Mouse (Mus musculus): ENCODE measurements around the gene Adck1. TPM values are rescaled to one million over a fixed set of nuclear protein-coding genes. Genes with fewer than 3 reads are reported as not detected.
"Not testable (repeated sequence)": the region's sequence is repeated elsewhere in the genome, so short reads cannot be mapped to it uniquely, and the experiment has no call there.

The Adck1 gene
- polyA plus RNA-seq, 1 experiment from 2014 or later = 28.6 TPM

DNA sequence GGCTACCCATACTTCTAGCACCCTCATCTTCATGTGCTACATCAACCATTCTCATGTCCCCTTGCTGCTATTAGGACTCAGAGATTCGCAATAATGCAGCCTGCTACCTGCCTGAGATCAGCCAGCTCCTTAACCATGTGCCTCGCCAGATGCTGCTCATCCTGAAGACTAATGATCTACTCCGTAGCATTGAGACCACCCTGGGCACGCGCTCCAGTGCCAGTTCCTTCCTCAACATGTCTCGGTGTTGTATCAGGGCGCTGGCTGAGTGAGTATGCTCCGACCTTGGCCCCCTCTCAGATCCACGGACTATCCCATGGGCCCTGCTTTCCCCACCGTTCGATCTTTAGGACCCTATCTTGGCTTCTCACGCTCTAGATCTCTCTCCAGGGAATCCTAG is 98.6 kb downstream of the Adck1 start:
- 96% methylated on average over 12 of the region's 12 CpGs for WGBS
- H3K36me3 ChIP-seq (ENCODE audit: control insufficient read depth, insufficient read depth, low read length) = peaks cover 5% of the 10 kb centered on the region; the same call in 1 of the 2 replicates
- H3K4me1 ChIP-seq (ENCODE audit: control insufficient read depth, insufficient read depth, low read length) = no peaks in the 10 kb centered on the region
- no peaks in the 10 kb centered on the region for H3K27me3 ChIP-seq (ENCODE audit: control insufficient read depth, insufficient read depth, low read length)
- no peak overlapping the region for H3K9ac ChIP-seq (replicated peaks; ENCODE audit: low read length)
- no peak overlapping the region for H3K4me2 ChIP-seq (ENCODE audit: low read length)
- H3K4me3 ChIP-seq (replicated peaks; ENCODE audit: low read depth, low read length) = no peak overlapping the region
- H3K9me3 ChIP-seq (ENCODE audit: control insufficient read depth, low read length) = no peaks in the 10 kb centered on the region
- DNase-seq (no peak), ATAC-seq (ENCODE audit: low FRiP score, low TSS enrichment) (no peak)
- H3K27ac ChIP-seq (replicated peaks; ENCODE audit: low read depth, low read length) = no peak overlapping the region

GRCm38 (mm10) chr12:88459461-88459860 is 99.1 kb downstream of the Adck1 start:
- 80% methylated on average over 1 of the region's 1 CpGs for WGBS
- Histone ChIP-seq H3K27ac (replicated peaks; ENCODE audit: low read depth, low read length) (no peak overlapping the region), H3K4me2 (ENCODE audit: low read length) (no peak overlapping the region), H3K36me3 (ENCODE audit: control insufficient read depth, insufficient read depth, low read length) (peaks cover 5% of the 10 kb centered on the region; the same call in 1 of the 2 replicates), H3K27me3 (ENCODE audit: control insufficient read depth, insufficient read depth, low read length) (no peaks in the 10 kb centered on the region), H3K9me3 (ENCODE audit: control insufficient read depth, low read length) (no peaks in the 10 kb centered on the region), H3K4me1 (ENCODE audit: control insufficient read depth, insufficient read depth, low read length) (no peaks in the 10 kb centered on the region), H3K4me3 (replicated peaks; ENCODE audit: low read depth, low read length) (no peak overlapping the region), H3K9ac (replicated peaks; ENCODE audit: low read length) (no peak overlapping the region)
- no peak for DNase-seq
- no peak for ATAC-seq (ENCODE audit: low FRiP score, low TSS enrichment)

GRCm38 (mm10) chr12:88461026-88461425 is 100.7 kb downstream of the Adck1 start:
- H3K4me3 ChIP-seq (replicated peaks; ENCODE audit: low read depth, low read length) = no peak overlapping the region
- no peak overlapping the region for H3K27ac ChIP-seq (replicated peaks; ENCODE audit: low read depth, low read length)
- H3K27me3 ChIP-seq (ENCODE audit: control insufficient read depth, insufficient read depth, low read length) = no peaks in the 10 kb centered on the region
- H3K4me2 ChIP-seq (ENCODE audit: low read length) = no peak overlapping the region
- no peaks in the 10 kb centered on the region for H3K4me1 ChIP-seq (ENCODE audit: control insufficient read depth, insufficient read depth, low read length)
- WGBS = 93% methylated on average over 6 of the region's 6 CpGs
- DNase-seq = no peak
- no peak for ATAC-seq (ENCODE audit: low FRiP score, low TSS enrichment)
- no peak overlapping the region for H3K9ac ChIP-seq (replicated peaks; ENCODE audit: low read length)
- H3K36me3 ChIP-seq (ENCODE audit: control insufficient read depth, insufficient read depth, low read length) = peaks cover 5% of the 10 kb centered on the region; the same call in 1 of the 2 replicates
- no peaks in the 10 kb centered on the region for H3K9me3 ChIP-seq (ENCODE audit: control insufficient read depth, low read length)

DNA sequence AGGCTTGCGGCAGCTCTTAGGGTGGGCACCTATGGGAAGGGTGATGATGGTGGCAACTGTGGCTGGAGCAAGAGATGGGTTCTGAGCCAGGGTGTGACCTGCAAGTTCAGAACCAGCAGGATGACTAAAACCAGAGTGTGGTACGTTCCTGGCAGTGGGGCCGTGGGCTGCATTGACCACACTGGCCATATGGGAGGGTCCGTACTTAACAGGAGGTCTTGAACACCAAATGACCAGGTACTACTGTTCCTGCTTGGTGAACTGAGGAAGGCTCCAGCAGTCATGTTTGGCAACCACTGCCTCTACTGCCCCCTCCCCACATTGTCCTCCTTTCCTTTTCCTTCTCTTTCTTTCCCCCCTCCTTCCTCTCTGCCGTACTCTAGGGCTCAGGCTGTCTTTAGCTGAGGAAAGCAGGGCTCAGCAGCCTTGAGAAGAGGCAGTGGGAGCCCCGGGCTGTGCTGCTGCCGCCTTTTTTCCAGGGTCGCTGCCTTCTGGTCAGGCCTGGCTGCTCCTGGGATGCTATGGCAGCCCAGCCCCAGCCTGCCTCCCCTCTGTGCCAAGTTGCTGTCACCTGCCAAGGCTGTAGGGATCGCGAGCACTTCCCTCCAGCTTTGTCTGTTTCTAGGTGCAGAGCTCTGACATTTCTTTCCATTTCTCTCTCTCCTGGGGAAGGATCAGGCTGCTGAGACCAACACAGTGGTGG is 103.4 kb downstream of the Adck1 start:
- Histone ChIP-seq H3K9ac (replicated peaks; ENCODE audit: low read length) (no peak overlapping the region), H3K4me2 (ENCODE audit: low read length) (no peak overlapping the region), H3K4me3 (replicated peaks; ENCODE audit: low read depth, low read length) (no peak overlapping the region), H3K27ac (replicated peaks; ENCODE audit: low read depth, low read length) (no peak overlapping the region), H3K36me3 (ENCODE audit: control insufficient read depth, insufficient read depth, low read length) (peaks cover 5% of the 10 kb centered on the region; the same call in 1 of the 2 replicates), H3K4me1 (ENCODE audit: control insufficient read depth, insufficient read depth, low read length) (no peaks in the 10 kb centered on the region), H3K9me3 (ENCODE audit: control insufficient read depth, low read length) (no peaks in the 10 kb centered on the region), H3K27me3 (ENCODE audit: control insufficient read depth, insufficient read depth, low read length) (no peaks in the 10 kb centered on the region)
- 64% methylated on average over 10 of the region's 10 CpGs for WGBS
- ATAC-seq (ENCODE audit: low FRiP score, low TSS enrichment) (no peak), DNase-seq (no peak)

DNA sequence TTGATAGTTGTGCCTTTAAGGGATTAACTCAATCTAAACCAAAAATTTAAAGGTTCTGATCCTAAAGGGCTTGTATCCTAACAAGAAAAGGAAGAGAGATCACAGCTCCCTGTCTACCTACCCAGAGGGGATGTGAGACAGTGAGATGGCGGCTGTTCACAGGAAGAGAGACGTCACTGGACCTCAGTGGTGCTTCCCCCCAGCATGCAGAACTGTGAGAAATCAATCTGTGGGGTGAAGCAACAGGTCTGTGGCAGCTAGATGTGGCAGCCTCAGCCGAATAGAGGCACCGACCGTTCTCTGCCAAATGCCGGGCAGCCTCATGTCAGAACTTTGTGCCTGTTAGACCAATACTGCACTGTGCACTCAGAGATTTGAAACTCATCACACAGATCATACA is 106.4 kb downstream of the Adck1 start:
- Histone ChIP-seq H3K4me3 (replicated peaks; ENCODE audit: low read depth, low read length) (no peak overlapping the region), H3K4me2 (ENCODE audit: low read length) (no peak overlapping the region), H3K4me1 (ENCODE audit: control insufficient read depth, insufficient read depth, low read length) (no peaks in the 10 kb centered on the region), H3K36me3 (ENCODE audit: control insufficient read depth, insufficient read depth, low read length) (no peaks in the 10 kb centered on the region), H3K9ac (replicated peaks; ENCODE audit: low read length) (no peak overlapping the region), H3K27ac (replicated peaks; ENCODE audit: low read depth, low read length) (no peak overlapping the region), H3K27me3 (ENCODE audit: control insufficient read depth, insufficient read depth, low read length) (no peaks in the 10 kb centered on the region), H3K9me3 (ENCODE audit: control insufficient read depth, low read length) (no peaks in the 10 kb centered on the region)
- DNase-seq (no peak), ATAC-seq (ENCODE audit: low FRiP score, low TSS enrichment) (no peak)
- WGBS = 93% methylated on average over 6 of the region's 6 CpGs

DNA sequence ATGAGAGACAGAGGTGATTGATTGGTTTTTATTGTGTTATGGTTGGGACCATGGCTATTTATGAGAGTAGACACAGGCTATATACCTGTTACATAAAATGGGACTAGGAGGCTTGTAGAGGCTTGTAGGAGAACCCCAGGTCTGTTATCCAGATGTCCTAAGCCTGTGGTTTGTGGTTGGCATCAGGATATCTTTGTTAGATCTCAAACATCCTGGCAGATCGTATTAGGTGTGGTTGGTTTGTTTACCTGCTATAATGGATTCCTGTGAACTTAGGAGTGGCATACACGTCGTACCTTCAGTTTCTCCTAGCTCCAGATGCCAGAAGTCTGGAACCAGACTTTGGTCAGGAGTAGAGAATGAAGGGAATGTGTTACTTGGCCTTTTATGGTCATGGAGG is 106.9 kb downstream of the Adck1 start:
- H3K27me3 ChIP-seq (ENCODE audit: control insufficient read depth, insufficient read depth, low read length) = no peaks in the 10 kb centered on the region
- no peaks in the 10 kb centered on the region for H3K36me3 ChIP-seq (ENCODE audit: control insufficient read depth, insufficient read depth, low read length)
- H3K27ac ChIP-seq (replicated peaks; ENCODE audit: low read depth, low read length) = no peak overlapping the region
- H3K4me3 ChIP-seq (replicated peaks; ENCODE audit: low read depth, low read length) = no peak overlapping the region
- no peaks in the 10 kb centered on the region for H3K9me3 ChIP-seq (ENCODE audit: control insufficient read depth, low read length)
- ATAC-seq (ENCODE audit: low FRiP score, low TSS enrichment) (no peak), DNase-seq (no peak)
- no peak overlapping the region for H3K9ac ChIP-seq (replicated peaks; ENCODE audit: low read length)
- 90% methylated on average over 3 of the region's 3 CpGs for WGBS
- no peak overlapping the region for H3K4me2 ChIP-seq (ENCODE audit: low read length)
- H3K4me1 ChIP-seq (ENCODE audit: control insufficient read depth, insufficient read depth, low read length) = no peaks in the 10 kb centered on the region

GRCm38 (mm10) chr12:88467935-88468465 is 107.6 kb downstream of the Adck1 start:
- H3K4me2 ChIP-seq (ENCODE audit: low read length) = no peak overlapping the region
- no peak for DNase-seq

GRCm38 (mm10) chr12:88468691-88469090 is 108.3 kb downstream of the Adck1 start:
- Histone ChIP-seq H3K9me3 (ENCODE audit: control insufficient read depth, low read length) (no peaks in the 10 kb centered on the region), H3K27me3 (ENCODE audit: control insufficient read depth, insufficient read depth, low read length) (no peaks in the 10 kb centered on the region), H3K27ac (replicated peaks; ENCODE audit: low read depth, low read length) (no peak overlapping the region), H3K9ac (replicated peaks; ENCODE audit: low read length) (no peak overlapping the region), H3K4me1 (ENCODE audit: control insufficient read depth, insufficient read depth, low read length) (no peaks in the 10 kb centered on the region), H3K36me3 (ENCODE audit: control insufficient read depth, insufficient read depth, low read length) (no peaks in the 10 kb centered on the region), H3K4me2 (ENCODE audit: low read length) (no peak overlapping the region), H3K4me3 (replicated peaks; ENCODE audit: low read depth, low read length) (no peak overlapping the region)
- DNase-seq (no peak), ATAC-seq (ENCODE audit: low FRiP score, low TSS enrichment) (no peak)
- WGBS = 74% methylated on average over 6 of the region's 6 CpGs

More at GRCm38 (mm10) chr12:88467935-88468465, 107.6 kb downstream of the Adck1 start:
- no peaks in the 10 kb centered on the region for H3K4me1 ChIP-seq (ENCODE audit: control insufficient read depth, insufficient read depth, low read length)
- H3K27me3 ChIP-seq (ENCODE audit: control insufficient read depth, insufficient read depth, low read length) = no peaks in the 10 kb centered on the region
- no peaks in the 10 kb centered on the region for H3K9me3 ChIP-seq (ENCODE audit: control insufficient read depth, low read length)
- H3K27ac ChIP-seq (replicated peaks; ENCODE audit: low read depth, low read length) = no peak overlapping the region
- no peak overlapping the region for H3K4me3 ChIP-seq (replicated peaks; ENCODE audit: low read depth, low read length)
- no peaks in the 10 kb centered on the region for H3K36me3 ChIP-seq (ENCODE audit: control insufficient read depth, insufficient read depth, low read length)
- WGBS = 66% methylated on average over 5 of the region's 5 CpGs
- H3K9ac ChIP-seq (replicated peaks; ENCODE audit: low read length) = no peak overlapping the region
- no peak for ATAC-seq (ENCODE audit: low FRiP score, low TSS enrichment)

GRCm38 (mm10) chr12:88471884-88472283 is 111.5 kb downstream of the Adck1 start:
- WGBS = 72% methylated on average over 10 of the region's 10 CpGs
- not testable (repeated sequence) for DNase-seq; H3K9ac ChIP-seq (replicated peaks; ENCODE audit: low read length); H3K4me1 ChIP-seq (ENCODE audit: control insufficient read depth, insufficient read depth, low read length); H3K36me3 ChIP-seq (ENCODE audit: control insufficient read depth, insufficient read depth, low read length); H3K27me3 ChIP-seq (ENCODE audit: control insufficient read depth, insufficient read depth, low read length); H3K4me3 ChIP-seq (replicated peaks; ENCODE audit: low read depth, low read length); ATAC-seq (ENCODE audit: low FRiP score, low TSS enrichment); H3K4me2 ChIP-seq (ENCODE audit: low read length); H3K27ac ChIP-seq (replicated peaks; ENCODE audit: low read depth, low read length); H3K9me3 ChIP-seq (ENCODE audit: control insufficient read depth, low read length)

Measured in midbrain, embryonic 14.5 days (tissue).